Mouse (Mus musculus) G1E-ER4 (cell line): ENCODE measurements around the gene Dnajb1. TPM values are rescaled to one million over a fixed set of nuclear protein-coding genes. Genes with fewer than 3 reads are reported as not detected.

Source experiments
- GATA1 ChIP-seq: IDR thresholded peaks from one replicate; pipeline ENCODE4 v1.8.0; 2012; ENCODE audit warnings: low read length, inconsistent platforms
- polyA plus RNA-seq: library from polyadenylated mRNA; stranded (reverse); fragments of >175 nt; gene quantifications from 2 replicates; pipeline ENCODE4 v1.2.3, GENCODE M21; 2012

The Dnajb1 gene
- polyA plus RNA-seq, 1 experiment: 64.0 TPM

DNA sequence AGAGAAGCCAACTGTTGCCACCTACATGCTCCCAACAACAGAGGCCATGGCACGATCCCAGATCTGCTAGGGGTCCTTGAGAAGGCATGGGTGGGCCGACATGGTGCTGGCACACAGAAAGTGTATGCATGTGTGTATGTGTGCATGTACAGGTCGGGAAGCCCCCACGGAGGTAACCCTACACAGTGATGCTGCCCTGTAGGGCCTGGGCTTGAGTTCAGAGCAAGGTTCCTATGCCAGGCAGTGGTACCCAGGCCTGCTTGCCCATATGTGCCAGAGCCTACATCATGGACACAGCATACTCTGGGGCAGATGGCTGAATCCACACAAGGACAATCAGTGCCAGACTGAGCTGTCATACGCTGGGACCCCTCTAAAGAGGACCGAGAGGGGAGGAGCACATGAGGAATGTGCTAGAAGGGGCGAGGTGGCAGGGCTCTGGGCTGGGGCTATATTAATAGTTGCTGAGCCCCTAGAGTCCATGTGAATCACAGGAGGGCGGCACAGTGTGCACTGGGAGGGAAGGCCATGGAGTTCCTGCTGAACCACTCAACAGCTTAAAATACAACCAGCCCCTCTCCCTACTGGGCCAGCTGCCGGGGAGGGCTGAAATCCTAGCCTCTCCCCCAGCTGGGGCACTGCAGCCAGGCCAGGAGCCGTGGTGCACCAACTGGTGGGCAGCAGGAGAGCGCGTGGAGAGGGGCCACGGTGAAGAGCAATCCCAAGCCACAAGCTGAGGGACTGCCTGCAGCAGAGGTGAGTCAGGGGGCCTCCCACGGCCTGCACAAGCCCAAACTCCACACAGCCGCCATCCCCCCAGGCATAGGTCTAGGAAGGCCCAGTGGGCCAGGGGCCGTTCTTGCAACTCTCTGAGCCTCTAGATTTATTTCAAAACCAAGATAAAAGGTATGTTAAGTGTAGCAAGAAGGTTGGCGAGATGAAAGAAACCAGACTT, 32.2 kb upstream of the Dnajb1 start:
- TF ChIP-seq GATA1: no peak

DNA sequence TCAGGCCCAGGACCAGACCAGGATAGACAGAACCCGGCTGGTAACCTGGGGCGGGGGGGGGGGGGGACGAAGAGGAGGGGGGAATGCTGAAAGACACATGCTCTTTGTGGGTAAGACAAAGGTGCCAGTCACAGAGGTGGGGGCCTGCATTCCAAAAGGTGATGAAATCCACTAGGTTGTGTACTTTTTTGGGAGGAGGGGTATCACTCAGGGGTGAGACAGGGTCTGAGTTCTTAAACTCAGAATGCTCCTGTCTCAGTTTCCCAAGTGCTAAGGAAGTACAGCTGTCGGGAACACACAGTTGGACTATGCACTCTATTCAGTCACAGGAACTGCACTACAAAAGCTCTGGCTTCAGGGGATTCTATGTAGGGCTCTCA, 31.5 kb upstream of the Dnajb1 start:
- no peak for TF ChIP-seq GATA1

DNA sequence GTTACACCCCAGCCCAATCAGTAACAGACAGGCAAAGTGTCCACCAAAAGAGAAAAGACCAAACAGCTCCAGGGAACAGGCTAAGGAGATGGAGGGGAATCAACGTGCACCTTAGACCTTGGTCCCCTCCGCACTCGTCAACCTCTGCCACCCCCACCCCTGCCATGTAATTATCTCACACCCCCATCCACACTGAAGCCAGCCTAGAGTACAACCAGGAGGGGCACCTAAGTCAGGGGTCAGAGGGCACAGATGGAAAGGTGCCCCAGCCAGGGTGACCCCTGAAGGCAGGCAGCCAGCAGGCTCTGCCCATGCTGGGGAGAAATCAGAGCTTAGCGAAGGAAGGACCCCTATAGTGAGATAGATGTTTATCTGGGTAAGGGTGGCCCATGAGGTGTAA, 31.1 kb upstream of the Dnajb1 start:
- TF ChIP-seq GATA1: no peak

DNA sequence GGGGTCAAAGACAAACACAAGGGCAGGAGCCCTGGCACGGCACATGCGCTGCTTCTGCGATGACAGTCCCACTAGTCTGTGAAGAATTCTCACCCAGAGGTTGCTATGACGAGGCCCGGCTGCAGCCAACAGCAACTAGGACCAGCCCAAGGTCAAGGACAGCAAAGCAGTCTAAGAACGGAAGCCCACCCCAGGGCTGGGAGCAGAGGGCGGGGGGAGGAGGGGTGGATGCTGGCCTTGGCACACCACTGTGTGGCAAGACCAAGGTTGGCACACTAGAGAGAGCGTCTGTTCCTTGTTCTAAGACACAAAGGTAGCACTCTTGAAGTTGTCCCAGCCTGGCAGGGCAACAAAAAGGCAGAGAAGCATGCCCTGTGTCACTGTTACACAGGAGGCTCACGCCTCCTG, 30.6 kb upstream of the Dnajb1 start:
- no peak for TF ChIP-seq GATA1

GRCm38 (mm10) chr8:83578131-83579055, 29.6 kb upstream of the Dnajb1 start:
- no peak for TF ChIP-seq GATA1

DNA sequence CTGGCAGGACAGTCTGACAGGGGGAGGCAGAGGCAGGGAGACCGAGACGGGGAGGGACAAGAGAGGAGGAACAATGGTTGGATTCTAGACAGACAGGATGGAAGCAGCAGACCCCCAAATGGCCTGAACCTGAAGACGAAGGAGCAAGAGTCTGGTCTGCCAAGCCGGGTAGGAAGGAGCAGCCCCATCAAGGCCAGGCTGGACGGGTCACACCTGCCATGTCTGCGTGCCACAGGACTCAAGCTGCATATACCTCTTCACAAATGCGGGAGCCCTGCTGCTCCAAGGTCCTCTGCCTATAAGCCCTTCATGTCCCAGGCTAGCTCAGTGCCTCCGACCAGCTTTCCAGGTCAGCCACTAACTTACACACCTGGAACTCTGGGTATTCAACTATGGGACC, 28.3 kb upstream of the Dnajb1 start:
- no peak for TF ChIP-seq GATA1

DNA sequence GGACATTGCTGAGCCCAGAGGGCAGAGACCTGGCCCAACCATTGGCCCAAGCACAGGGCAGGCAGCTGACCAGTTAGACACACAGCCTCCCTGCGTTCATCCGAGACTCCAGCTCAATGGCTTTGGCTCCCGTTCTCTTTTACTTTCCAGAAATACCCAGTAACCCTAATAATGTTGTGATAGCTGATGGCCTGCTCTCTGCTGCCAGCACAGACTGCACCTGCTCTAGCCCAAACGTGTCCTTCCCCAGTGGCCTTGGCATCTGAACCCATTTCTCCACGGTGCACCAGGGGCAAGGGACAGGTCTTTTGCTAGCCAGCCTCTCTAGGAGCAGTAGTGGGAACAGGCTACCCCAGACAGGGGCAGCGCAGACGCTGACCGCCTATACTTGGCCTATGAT, 27.2 kb upstream of the Dnajb1 start:
- no peak for TF ChIP-seq GATA1

- TF ChIP-seq GATA1: no peak
These were observed 25.8 kb upstream of the Dnajb1 start for GRCm38 (mm10) chr8:83582226-83582625.

DNA sequence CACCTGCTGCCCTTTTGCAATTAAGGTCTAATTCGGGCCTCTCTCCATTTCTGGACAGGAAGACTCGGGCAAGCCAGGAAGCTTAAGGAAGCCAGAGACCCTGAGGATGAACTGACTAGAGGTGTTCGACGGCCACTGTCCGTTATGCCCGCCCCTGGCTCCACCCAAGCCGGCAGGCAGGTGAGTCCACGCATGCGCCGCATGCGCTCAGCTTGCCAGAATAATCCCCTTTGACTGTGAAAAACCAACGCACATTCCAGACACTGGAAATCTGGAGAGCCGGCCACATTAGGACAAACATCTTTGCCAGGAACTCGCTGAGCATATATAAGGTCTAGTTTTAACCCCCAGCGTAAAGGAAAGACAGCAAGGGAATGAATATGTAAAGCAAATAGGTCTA, 24.8 kb upstream of the Dnajb1 start:
- TF ChIP-seq GATA1: no peak

- no peak for TF ChIP-seq GATA1
These were observed 23.2 kb upstream of the Dnajb1 start for GRCm38 (mm10) chr8:83584771-83585170.

GRCm38 (mm10) chr8:83585333-83585732, 22.7 kb upstream of the Dnajb1 start:
- TF ChIP-seq GATA1: no peak

- TF ChIP-seq GATA1: no peak
These were observed 20.3 kb upstream of the Dnajb1 start for GRCm38 (mm10) chr8:83587644-83588043.

- no peak for TF ChIP-seq GATA1
These were observed 19.1 kb upstream of the Dnajb1 start for GRCm38 (mm10) chr8:83588886-83589285.

DNA sequence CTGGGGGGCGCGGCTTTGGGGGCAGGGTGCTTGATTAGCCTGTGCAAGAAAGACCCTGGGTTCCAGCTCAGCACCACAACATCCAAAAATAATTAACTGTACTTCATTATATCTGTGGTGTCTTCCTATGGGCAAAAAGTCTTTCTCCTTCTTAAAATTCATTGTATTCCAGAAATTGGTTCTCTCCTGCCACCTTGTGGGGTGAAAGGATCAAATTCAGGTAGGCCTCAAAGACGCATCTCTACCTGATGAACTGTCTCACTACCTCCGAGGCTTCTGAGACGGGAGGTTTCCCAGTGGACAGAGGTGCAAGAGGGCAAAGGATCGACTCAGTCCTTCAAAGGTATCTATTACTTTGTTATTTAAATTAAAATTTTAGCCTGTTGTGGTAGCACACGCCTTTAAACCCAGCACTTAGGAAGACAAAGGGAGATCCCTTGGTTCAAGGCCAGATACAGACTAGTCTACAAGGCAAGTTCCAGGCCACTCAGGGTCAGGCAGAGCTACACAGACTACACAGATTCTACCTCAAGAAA, 17.4 kb upstream of the Dnajb1 start:
- TF ChIP-seq GATA1: no peak

DNA sequence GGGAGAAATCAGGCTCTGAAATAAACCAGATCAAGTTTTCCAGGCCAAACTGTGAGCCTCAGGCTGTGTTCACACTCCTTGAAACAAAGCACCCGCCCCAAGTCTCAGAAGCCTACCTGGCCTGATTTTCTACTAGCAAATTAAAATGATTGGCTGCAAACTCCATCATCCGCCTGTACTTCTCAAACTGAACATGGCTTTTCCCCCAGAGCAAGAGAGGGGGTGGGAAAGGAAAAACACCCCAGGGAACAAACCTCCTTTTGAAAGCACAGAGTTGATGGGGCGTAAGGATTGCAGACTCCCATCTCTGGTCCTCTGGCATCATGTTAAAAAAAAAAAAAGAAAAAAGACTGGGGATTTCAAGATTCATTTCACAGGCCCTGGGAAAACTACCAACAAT, 15.3 kb upstream of the Dnajb1 start:
- TF ChIP-seq GATA1: no peak
